Mouse (Mus musculus) kidney, adult 2 months (tissue): ENCODE results near the gene Fmc1.

ENCODE experiments used
- CTCF ChIP-seq: fragments of 200-500 bp; conservative IDR thresholded peaks from 2 replicates; pipeline ENCODE4 v1.5.1; 2011; ENCODE audit warnings: low read depth, mild to moderate bottlenecking, control low read depth, low read length, moderate library complexity, mixed read lengths; ENCODE audit not compliant: insufficient read depth, insufficient read length
- POLR2A ChIP-seq: fragments of 200-500 bp; IDR thresholded peaks from one replicate; pipeline ENCODE4 v1.6.1; 2011; ENCODE audit warnings: low read depth, low read length, control low read depth

DNA sequence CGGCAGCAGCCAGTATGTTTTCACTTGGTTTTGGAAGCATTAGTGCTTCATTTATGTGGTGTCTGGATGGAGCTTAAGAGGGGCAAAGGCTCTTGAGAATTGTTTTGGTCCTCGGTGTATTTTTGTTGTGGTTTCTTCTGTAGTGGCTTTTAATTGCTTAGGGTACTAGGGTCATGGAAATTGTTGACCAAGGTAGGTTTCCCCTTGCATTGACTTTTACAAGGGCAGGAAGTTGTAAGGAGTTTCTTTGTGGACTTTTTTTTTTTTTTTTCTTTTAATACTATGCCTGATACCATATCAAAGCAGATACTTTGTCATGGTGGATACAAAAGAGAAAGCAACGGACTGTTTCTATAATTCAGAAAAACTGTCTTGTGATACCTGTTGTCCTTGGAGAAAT is 48.4 kb downstream of the Fmc1 start:
- no peak for TF ChIP-seq CTCF
- TF ChIP-seq POLR2A: no peak
